Mouse (Mus musculus) hindbrain, embryonic 14.5 days (tissue): Measurements from ENCODE around the gene Dock11. TPM values are rescaled to one million over a fixed set of nuclear protein-coding genes. Genes with fewer than 3 reads are reported as not detected.

Experiments
- ATAC-seq: fragments of 200-750 bp; cut with Nextera tagmentation; 2 replicates; pipeline ENCODE4 v1.8.0; 2017; ENCODE audit warnings: moderate number of reproducible peaks, mild to moderate bottlenecking, moderate TSS enrichment, moderate library complexity; ENCODE audit not compliant: low FRiP score
- DNase-seq: peaks from one replicate; pipeline ENCODE4 v3.0.0-alpha.2; 2015; ENCODE audit warnings: low spot score
- H3K27ac ChIP-seq: fragments of 300-500 bp; sonication (generic); 2 replicates; pipeline ENCODE4 v1.5.1; 2014; ENCODE audit warnings: mild to moderate bottlenecking, moderate library complexity
- H3K27me3 ChIP-seq: fragments of 300-500 bp; sonication (generic); 2 replicates; pipeline ENCODE4 v1.6.1; 2014; ENCODE audit warnings: mild to moderate bottlenecking, low read length, mixed read lengths; ENCODE audit not compliant: control insufficient read depth, insufficient read depth
- H3K36me3 ChIP-seq: fragments of 300-500 bp; sonication (generic); replicated peaks from 2 replicates; pipeline ENCODE4 v1.6.1; 2014; ENCODE audit not compliant: control insufficient read depth, insufficient read depth
- H3K4me1 ChIP-seq: fragments of 300-500 bp; sonication (generic); replicated peaks from 2 replicates; pipeline ENCODE4 v1.6.1; 2014; ENCODE audit warnings: antibody characterized with exemption, low read length, mixed read lengths; ENCODE audit not compliant: control insufficient read depth, insufficient read depth
- H3K4me2 ChIP-seq: fragments of 300-500 bp; sonication (generic); replicated peaks from 2 replicates; pipeline ENCODE4 v1.6.1; 2014; ENCODE audit warnings: mild to moderate bottlenecking, moderate library complexity
- H3K4me3 ChIP-seq: fragments of 300-500 bp; sonication (generic); replicated peaks from 2 replicates; pipeline ENCODE4 v1.5.1; 2014; ENCODE audit warnings: mild to moderate bottlenecking, low read length
- H3K9ac ChIP-seq: fragments of 300-500 bp; sonication (generic); 2 replicates; pipeline ENCODE4 v1.6.1; 2014
- H3K9me3 ChIP-seq: fragments of 300-500 bp; sonication (generic); 2 replicates; pipeline ENCODE4 v1.6.1; 2016; ENCODE audit warnings: low read length; ENCODE audit not compliant: control insufficient read depth
- WGBS: fragments of 180-500 bp; shearing (Covaris S2); extraction: QIAGEN DNeasy Blood & Tissue Kit; methylation state at CpG from one replicate; pipeline ENCODE4 v1.1.7; 2014; 5-methylcytosine and 5-hydroxymethylcytosine counted together
- polyA plus RNA-seq: library from polyadenylated mRNA; unstranded; fragments of >200 nt; fragmentation: Nextera tagmentation; extraction: Ambion mirVana; gene quantifications from 2 replicates; pipeline ENCODE4 v1.2.1, GENCODE M21; 2014

Gene Dock11
- polyA plus RNA-seq, 1 experiment from 2014 or later, result 20.2 TPM

- Histone ChIP-seq H3K4me1 (no peaks in the 10 kb centered on the region), H3K9me3 (no peaks in the 10 kb centered on the region), H3K4me3 (no peak overlapping the region), H3K27me3 (no peaks in the 10 kb centered on the region), H3K4me2 (no peak overlapping the region), H3K27ac (no peak overlapping the region), H3K9ac (no peak overlapping the region), H3K36me3 (peaks cover 3% of the 10 kb centered on the region; the same call in 1 of the 2 replicates)
- DNase-seq, result no peak
- 82% methylated on average over 1 of the region's 1 CpGs for WGBS
- no peak for ATAC-seq
These were observed 158.8 kb downstream of the Dock11 start for GRCm38 (mm10) chrX:36047451-36047850.

- no peak for ATAC-seq
- H3K4me1 ChIP-seq, result no peaks in the 10 kb centered on the region
- no peaks in the 10 kb centered on the region for H3K27me3 ChIP-seq
- no peaks in the 10 kb centered on the region; the same call in 1 of the 2 replicates for H3K36me3 ChIP-seq
- no peaks in the 10 kb centered on the region for H3K9me3 ChIP-seq
- H3K4me3 ChIP-seq, result no peak overlapping the region
- DNase-seq, result no peak
- H3K9ac ChIP-seq, result no peak overlapping the region
- H3K27ac ChIP-seq, result no peak overlapping the region
- no peak overlapping the region for H3K4me2 ChIP-seq
These were observed 161.7 kb downstream of the Dock11 start for GRCm38 (mm10) chrX:36050312-36050711.

- Histone ChIP-seq H3K36me3 (no peaks in the 10 kb centered on the region), H3K9ac (no peak overlapping the region), H3K4me1 (no peaks in the 10 kb centered on the region), H3K9me3 (no peaks in the 10 kb centered on the region), H3K27ac (no peak overlapping the region), H3K4me2 (no peak overlapping the region), H3K27me3 (no peaks in the 10 kb centered on the region), H3K4me3 (no peak overlapping the region)
- WGBS, result 59% methylated on average over 2 of the region's 2 CpGs
- DNase-seq (no peak), ATAC-seq (no peak)
These were observed 185.4 kb downstream of the Dock11 start for GRCm38 (mm10) chrX:36073997-36074396.

GRCm38 (mm10) chrX:36077164-36077563 lies 188.5 kb downstream of the Dock11 start:
- Histone ChIP-seq H3K4me3 (no peak overlapping the region), H3K36me3 (no peaks in the 10 kb centered on the region), H3K27ac (no peak overlapping the region), H3K9ac (no peak overlapping the region), H3K4me2 (no peak overlapping the region), H3K9me3 (no peaks in the 10 kb centered on the region), H3K27me3 (no peaks in the 10 kb centered on the region), H3K4me1 (no peaks in the 10 kb centered on the region)
- no peak for DNase-seq
- 82% methylated on average over 4 of the region's 4 CpGs for WGBS
- no peak for ATAC-seq

GRCm38 (mm10) chrX:36082917-36083316 lies 194.3 kb downstream of the Dock11 start:
- 82% methylated on average over 1 of the region's 1 CpGs for WGBS
- H3K4me3 ChIP-seq, result no peak overlapping the region
- no peak for DNase-seq
- no peaks in the 10 kb centered on the region for H3K9me3 ChIP-seq
- no peaks in the 10 kb centered on the region for H3K4me1 ChIP-seq
- H3K27me3 ChIP-seq, result no peaks in the 10 kb centered on the region
- H3K4me2 ChIP-seq, result no peak overlapping the region
- no peak overlapping the region for H3K27ac ChIP-seq
- no peak for ATAC-seq
- no peaks in the 10 kb centered on the region for H3K36me3 ChIP-seq
- no peak overlapping the region for H3K9ac ChIP-seq

GRCm38 (mm10) chrX:36088464-36089256 lies 200.0 kb downstream of the Dock11 start:
- Histone ChIP-seq H3K36me3 (no peaks in the 10 kb centered on the region), H3K27me3 (no peaks in the 10 kb centered on the region), H3K9ac (no peak overlapping the region), H3K4me1 (no peaks in the 10 kb centered on the region), H3K27ac (no peak overlapping the region), H3K4me2 (no peak overlapping the region), H3K4me3 (no peak overlapping the region), H3K9me3 (no peaks in the 10 kb centered on the region)
- DNase-seq (no peak), ATAC-seq (no peak)
- 94% methylated on average over 6 of the region's 6 CpGs for WGBS

- ATAC-seq, result no peak
- 93% methylated on average over 1 of the region's 1 CpGs for WGBS
- Histone ChIP-seq H3K36me3 (no peaks in the 10 kb centered on the region), H3K4me2 (no peak overlapping the region), H3K4me3 (no peak overlapping the region), H3K27ac (no peak overlapping the region), H3K27me3 (no peaks in the 10 kb centered on the region), H3K9me3 (no peaks in the 10 kb centered on the region), H3K9ac (no peak overlapping the region), H3K4me1 (no peaks in the 10 kb centered on the region)
- DNase-seq, result no peak
These were observed 212.3 kb downstream of the Dock11 start for GRCm38 (mm10) chrX:36100883-36101282.

- no peaks in the 10 kb centered on the region for H3K36me3 ChIP-seq
- no peak overlapping the region for H3K4me3 ChIP-seq
- H3K27ac ChIP-seq, result no peak overlapping the region
- WGBS, result 77% methylated on average over 3 of the region's 3 CpGs
- H3K4me1 ChIP-seq, result no peaks in the 10 kb centered on the region
- no peaks in the 10 kb centered on the region for H3K27me3 ChIP-seq
- DNase-seq, result no peak
- H3K9me3 ChIP-seq, result no peaks in the 10 kb centered on the region
- ATAC-seq, result no peak
- H3K9ac ChIP-seq, result no peak overlapping the region
- no peak overlapping the region for H3K4me2 ChIP-seq
These were observed 212.7 kb downstream of the Dock11 start for GRCm38 (mm10) chrX:36101318-36101717.

- WGBS, result 66% methylated on average over 3 of the region's 3 CpGs
- Histone ChIP-seq H3K9me3 (no peaks in the 10 kb centered on the region), H3K4me3 (no peak overlapping the region), H3K27ac (no peak overlapping the region), H3K4me2 (no peak overlapping the region), H3K27me3 (no peaks in the 10 kb centered on the region), H3K36me3 (no peaks in the 10 kb centered on the region), H3K4me1 (no peaks in the 10 kb centered on the region), H3K9ac (no peak overlapping the region)
- ATAC-seq (no peak), DNase-seq (no peak)
These were observed 220.0 kb downstream of the Dock11 start for GRCm38 (mm10) chrX:36108601-36109000.
